ENCODE assay signal across 7 mouse cellular contexts in the genomic region with DNA sequence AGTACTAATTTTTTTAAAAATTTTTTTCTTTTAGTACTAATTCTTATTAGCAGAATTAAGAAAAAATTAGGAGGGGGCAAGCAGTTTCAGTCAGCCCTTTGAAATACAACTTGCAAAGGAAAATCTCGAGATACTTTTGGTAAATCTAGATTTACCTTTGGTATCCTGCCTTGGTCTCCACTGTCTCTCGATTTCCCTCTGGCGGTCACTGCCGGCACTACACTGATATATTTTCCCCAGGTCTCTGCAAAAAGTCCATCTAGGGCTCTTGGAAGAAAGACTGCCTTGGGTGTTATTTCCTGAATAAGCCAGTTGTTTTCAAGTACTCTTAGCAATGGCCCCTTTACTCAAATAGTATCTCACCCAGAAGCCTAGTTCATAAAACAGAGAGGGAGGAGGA.
DNase-seq lines count a peak whose midpoint lies in the region; ATAC-seq lines count a peak whose summit lies in the region.

No protein-coding gene starts in this region.

- H3K4me3 ChIP-seq in embryonic facial prominence, embryonic 14.5 days (ENCODE audit: low read depth, low read length), result no peak overlapping the region
- H3K4me3 ChIP-seq in hindbrain, embryonic 14.5 days (replicated peaks; ENCODE audit: low read length), result no peak overlapping the region
- no peak overlapping the region for H3K4me3 ChIP-seq in midbrain, embryonic 15.5 days

- H3K27ac ChIP-seq in embryonic facial prominence, embryonic 14.5 days (replicated peaks; ENCODE audit: low read depth, low read length), result no peak overlapping the region
- no peak overlapping the region for H3K27ac ChIP-seq in hindbrain, embryonic 14.5 days
- no peak overlapping the region for H3K27ac ChIP-seq in midbrain, embryonic 15.5 days

- no peak overlapping the region for H3K4me2 ChIP-seq in embryonic facial prominence, embryonic 14.5 days (ENCODE audit: low read depth, low read length)
- no peak overlapping the region for H3K4me2 ChIP-seq in hindbrain, embryonic 14.5 days (replicated peaks)
- H3K4me2 ChIP-seq in midbrain, embryonic 15.5 days, result no peak overlapping the region

- H3K4me1 ChIP-seq in embryonic facial prominence, embryonic 14.5 days (ENCODE audit: control insufficient read depth, insufficient read depth, low read length), result no peaks in the 10 kb centered on the region
- H3K4me1 ChIP-seq in hindbrain, embryonic 14.5 days (replicated peaks; ENCODE audit: control insufficient read depth, insufficient read depth, low read length), result no peaks in the 10 kb centered on the region
- no peaks in the 10 kb centered on the region for H3K4me1 ChIP-seq in midbrain, embryonic 15.5 days

- ATAC-seq in embryonic facial prominence, embryonic 14.5 days (ENCODE audit: low read depth), result no peak
- peak; percentile 43; the same call in 1 of the 2 replicates for ATAC-seq in hindbrain, embryonic 14.5 days (ENCODE audit: low FRiP score)
- ATAC-seq in midbrain, embryonic 15.5 days (replicated peaks), result peak; percentile 75

- H3K9me3 ChIP-seq in embryonic facial prominence, embryonic 14.5 days (ENCODE audit: control insufficient read depth, low read length), result no peaks in the 10 kb centered on the region
- no peaks in the 10 kb centered on the region for H3K9me3 ChIP-seq in hindbrain, embryonic 14.5 days (ENCODE audit: control insufficient read depth, low read length)
- H3K9me3 ChIP-seq in midbrain, embryonic 15.5 days, result no peaks in the 10 kb centered on the region

- no peak overlapping the region for H3K9ac ChIP-seq in embryonic facial prominence, embryonic 14.5 days (ENCODE audit: low read depth, low read length)
- no peak overlapping the region for H3K9ac ChIP-seq in hindbrain, embryonic 14.5 days
- H3K9ac ChIP-seq in midbrain, embryonic 15.5 days, result no peak overlapping the region

- no peaks in the 10 kb centered on the region for H3K27me3 ChIP-seq in embryonic facial prominence, embryonic 14.5 days (replicated peaks; ENCODE audit: control insufficient read depth, insufficient read depth, low read length)
- no peaks in the 10 kb centered on the region for H3K27me3 ChIP-seq in hindbrain, embryonic 14.5 days (ENCODE audit: control insufficient read depth, insufficient read depth, low read length)
- no peaks in the 10 kb centered on the region for H3K27me3 ChIP-seq in midbrain, embryonic 15.5 days (replicated peaks)

- intact Hi-C loops in left cerebral cortex, postnatal 14 days (cut with DNase I), result loop anchor here (5.0 kb wide), 1 partner anchor 354 kb away; a partner anchor contains a TSS

- peak; percentile 83 for DNase-seq in MN1 (ENCODE audit: low spot score)
- DNase-seq in adrenal gland, postnatal 4 days (ENCODE audit: low spot score in 2 of 2), result peak; percentile 29 to 41
- peak; percentile 51 for DNase-seq in embryonic facial prominence, embryonic 14.5 days (ENCODE audit: low spot score)
- DNase-seq in hindbrain, embryonic 14.5 days (ENCODE audit: low spot score), result peak; percentile 90
- peak; percentile 84 to 94 for DNase-seq in left cerebral cortex, postnatal 14 days (ENCODE audit: low spot score in 2 of 2)
- peak; percentile 45 to 55 for DNase-seq in spleen, postnatal 36 days (ENCODE audit: low spot score in 2 of 2)

- 5% methylated on average over 4 of the region's 4 CpGs for WGBS in embryonic facial prominence, embryonic 14.5 days
- WGBS in hindbrain, embryonic 14.5 days, result 10% methylated on average over 4 of the region's 4 CpGs
- 3% methylated on average over 4 of the region's 4 CpGs for WGBS in midbrain, embryonic 15.5 days

- no peaks in the 10 kb centered on the region for H3K36me3 ChIP-seq in embryonic facial prominence, embryonic 14.5 days (ENCODE audit: control insufficient read depth, insufficient read depth, low read length)
- H3K36me3 ChIP-seq in hindbrain, embryonic 14.5 days (replicated peaks; ENCODE audit: control insufficient read depth, insufficient read depth), result no peaks in the 10 kb centered on the region
- H3K36me3 ChIP-seq in midbrain, embryonic 15.5 days (replicated peaks), result no peaks in the 10 kb centered on the region

Comparison
In these comparisons a context has a peak if more than half of its experiments do, and no peak if none do; other contexts are left out.
1. DNase-seq: peak in every context shown above with its lines; median percentile 90 in hindbrain, embryonic 14.5 days; 89 in left cerebral cortex, postnatal 14 days; 83 in MN1; 51 in embryonic facial prominence, embryonic 14.5 days; 50 in spleen, postnatal 36 days; 35 in adrenal gland, postnatal 4 days.